Mouse (Mus musculus): Measurements from ENCODE around the gene Zscan21.
A peak's percentile ranks its signal among the peaks of the same experiment; 100 is the strongest.
"Not testable (repeated sequence)": the region's sequence is repeated elsewhere in the genome, so short reads cannot be mapped to it uniquely, and the experiment has no call there.

The Zscan21 gene

GRCm38 (mm10) chr5:138116255-138117198 is at the start of gene Zscan21:
TSS of gene Zscan21 (plus strand) at chr5:138116903.
- DNase-seq: peak; percentile 95

GRCm38 (mm10) chr5:138073803-138074202 is 42.9 kb upstream of the Zscan21 start:
- no peak for DNase-seq

- no peak for DNase-seq
Observed at GRCm38 (mm10) chr5:138075684-138076083, 41.0 kb upstream of the Zscan21 start.

GRCm38 (mm10) chr5:138076148-138076547 is 40.6 kb upstream of the Zscan21 start:
- no peak for DNase-seq

- DNase-seq: no peak
Observed at GRCm38 (mm10) chr5:138080456-138080855, 36.2 kb upstream of the Zscan21 start.

- DNase-seq: no peak
Observed at GRCm38 (mm10) chr5:138081446-138081845, 35.3 kb upstream of the Zscan21 start.

- no peak for DNase-seq
Observed at GRCm38 (mm10) chr5:138083318-138083900, 33.3 kb upstream of the Zscan21 start.

- no peak for DNase-seq
Observed at GRCm38 (mm10) chr5:138083936-138084335, 32.8 kb upstream of the Zscan21 start.

GRCm38 (mm10) chr5:138084507-138084906 is 32.2 kb upstream of the Zscan21 start:
- DNase-seq: peak; percentile 1

GRCm38 (mm10) chr5:138084996-138085395 is 31.7 kb upstream of the Zscan21 start, which contains the start of gene Zkscan1:
TSS of gene Zkscan1 (plus strand) at chr5:138085084.
- peak; percentile 93 for DNase-seq

GRCm38 (mm10) chr5:138085421-138085911 is 31.2 kb upstream of the Zscan21 start:
- peak; percentile 23 for DNase-seq

GRCm38 (mm10) chr5:138086842-138087241 is 29.9 kb upstream of the Zscan21 start:
- no peak for DNase-seq

- peak; percentile 15 for DNase-seq
Observed at GRCm38 (mm10) chr5:138088366-138088765, 28.3 kb upstream of the Zscan21 start.

- peak; percentile 14 for DNase-seq
Observed at GRCm38 (mm10) chr5:138089108-138089551, 27.6 kb upstream of the Zscan21 start.

- DNase-seq: peak; percentile 28
Observed at GRCm38 (mm10) chr5:138090271-138090670, 26.4 kb upstream of the Zscan21 start.

- no peak for DNase-seq
Observed at GRCm38 (mm10) chr5:138090737-138091136, 26.0 kb upstream of the Zscan21 start.

GRCm38 (mm10) chr5:138092771-138093170 is 23.9 kb upstream of the Zscan21 start:
- DNase-seq: no peak

GRCm38 (mm10) chr5:138094474-138094873 is 22.2 kb upstream of the Zscan21 start:
- no peak for DNase-seq

- DNase-seq: no peak
Observed at GRCm38 (mm10) chr5:138104976-138105375, 11.7 kb upstream of the Zscan21 start.

GRCm38 (mm10) chr5:138107130-138107529 is 9.6 kb upstream of the Zscan21 start:
- DNase-seq: no peak

- not testable (repeated sequence) for DNase-seq
Observed at GRCm38 (mm10) chr5:138109847-138110396, 6.8 kb upstream of the Zscan21 start.

- DNase-seq: no peak
Observed at GRCm38 (mm10) chr5:138117199-138118015, 704 bp downstream of the Zscan21 start.

Measured in lung, postnatal 36 days (tissue).